In genomic region chr4:122883294-122883693, GRCm38 (mm10) we compare ENCODE assay signal across 12 mouse cellular contexts. TPM values are rescaled to one million over a fixed set of nuclear protein-coding genes. Genes with fewer than 3 reads are reported as not detected.
DNase-seq lines count a peak whose midpoint lies in the region; ATAC-seq and TF ChIP-seq lines count a peak whose summit lies in the region.
"Had no signal": no experiment of that assay in that cellular context is flagged by ENCODE, and none has a peak within 500 bp of the region (broad histone marks: within the 10 kb centered on the region; RNA-seq: fewer than 3 reads in every experiment).

No protein-coding gene starts in this region.

- no peak for TF ChIP-seq EP300 in CH12.LX (IDR thresholded peaks at IDR 0.05; ENCODE audit: low read length)
- no peak for TF ChIP-seq EP300 in liver, embryonic 14.5 days (IDR thresholded peaks at IDR 0.05; ENCODE audit: low read depth)

- H3K9me3 ChIP-seq in forebrain, embryonic 14.5 days (replicated peaks; ENCODE audit: control insufficient read depth, low read length): no peaks in the 10 kb centered on the region
- H3K9me3 ChIP-seq in forebrain, embryonic 12.5 days: no peaks in the 10 kb centered on the region
- H3K9me3 ChIP-seq in kidney, postnatal 0 days (replicated peaks; ENCODE audit: low read length): no peaks in the 10 kb centered on the region
- no peaks in the 10 kb centered on the region for H3K9me3 ChIP-seq in CH12.LX (replicated peaks; ENCODE audit: low read length)
- no peaks in the 10 kb centered on the region for H3K9me3 ChIP-seq in liver, embryonic 14.5 days (ENCODE audit: control insufficient read depth, low read length)
- H3K9me3 ChIP-seq: midbrain, embryonic 12.5 days had no signal

- H3K9ac ChIP-seq in forebrain, embryonic 14.5 days (ENCODE audit: low read length): no peak overlapping the region
- H3K9ac ChIP-seq in forebrain, embryonic 12.5 days: no peak overlapping the region
- no peak overlapping the region for H3K9ac ChIP-seq in kidney, postnatal 0 days (ENCODE audit: low read depth, low read length)
- peak overlapping the region; percentile 83; the same call in 1 of the 2 replicates for H3K9ac ChIP-seq in CH12.LX (ENCODE audit: insufficient read depth, low read depth)
- no peak overlapping the region for H3K9ac ChIP-seq in liver, embryonic 14.5 days (replicated peaks)

- TF ChIP-seq CTCF in kidney, postnatal 0 days (IDR thresholded peaks at IDR 0.05; ENCODE audit: low read depth): peak; percentile 46; the same call in 1 of the 2 replicates
- peak in 1 of 2 experiments; percentile 34; a peak in 1 of 4 replicates for TF ChIP-seq CTCF in CH12.LX (conservative IDR thresholded peaks at IDR 0.05 in 1 of 2, IDR thresholded peaks at IDR 0.05 in 1 of 2; ENCODE audit: low read depth in 2 of 2, low read length in 2 of 2)
- TF ChIP-seq CTCF in liver, embryonic 14.5 days (IDR thresholded peaks at IDR 0.05; ENCODE audit: low read depth): no peak

- peaks cover 62% of the 10 kb centered on the region for H3K79me2 ChIP-seq in CH12.LX (replicated peaks; ENCODE audit: control insufficient read depth, extremely low read depth, insufficient read depth, poor library complexity, severe bottlenecking)

- peaks cover 23% of the 10 kb centered on the region for H3K4me1 ChIP-seq in forebrain, embryonic 14.5 days (ENCODE audit: control insufficient read depth, insufficient read depth, low read length)
- H3K4me1 ChIP-seq in forebrain, embryonic 12.5 days: peaks cover 19% of the 10 kb centered on the region
- H3K4me1 ChIP-seq in kidney, postnatal 0 days (replicated peaks; ENCODE audit: insufficient read depth, low read length): peaks cover 25% of the 10 kb centered on the region; the same call in 1 of the 2 replicates
- peaks cover 4 to 59% of the 10 kb centered on the region in 2 experiments; a peak in 3 of 4 replicates for H3K4me1 ChIP-seq in CH12.LX (ENCODE audit: control insufficient read depth in 1 of 2, insufficient read depth in 2 of 2)
- peaks cover 20 to 21% of the 10 kb centered on the region in 2 experiments for H3K4me1 ChIP-seq in liver, embryonic 14.5 days (replicated peaks; ENCODE audit: control insufficient read depth in 2 of 2, insufficient read depth in 2 of 2, low read length in 1 of 2)

- H3K27ac ChIP-seq in forebrain, embryonic 14.5 days (ENCODE audit: low read depth, low read length): no peak overlapping the region
- no peak overlapping the region for H3K27ac ChIP-seq in forebrain, embryonic 12.5 days
- no peak overlapping the region for H3K27ac ChIP-seq in kidney, postnatal 0 days
- H3K27ac ChIP-seq in CH12.LX (ENCODE audit: insufficient read depth, low read depth): no peak overlapping the region
- no peak overlapping the region for H3K27ac ChIP-seq in liver, embryonic 14.5 days
- H3K27ac ChIP-seq: midbrain, embryonic 12.5 days had no signal

- 90% methylated on average over 3 of the region's 3 CpGs for WGBS in forebrain, embryonic 14.5 days
- WGBS in forebrain, embryonic 12.5 days: 94% methylated on average over 3 of the region's 3 CpGs
- WGBS in kidney, postnatal 0 days: 49% methylated on average over 3 of the region's 3 CpGs
- 80% methylated on average over 3 of the region's 3 CpGs for WGBS in liver, embryonic 14.5 days (ENCODE audit: insufficient replicate concordance)

- ATAC-seq in forebrain, embryonic 14.5 days: no peak
- no peak for ATAC-seq in forebrain, embryonic 12.5 days (ENCODE audit: low FRiP score)
- ATAC-seq in kidney, postnatal 0 days (replicated peaks; ENCODE audit: low FRiP score, low read depth): no peak
- ATAC-seq in liver, embryonic 14.5 days (ENCODE audit: insufficient read depth): no peak

- peak; percentile 28 for TF ChIP-seq RAD21 in CH12.LX (IDR thresholded peaks at IDR 0.05; ENCODE audit: low read depth, low read length)

- in situ Hi-C loops in CH12.LX (cut with MboI; ENCODE audit: low pct_ligation_motif_present, low pct_unique_long_range_greater_than_20kb, low sequenced_read_pairs): no loop called here

- DNase-seq in forebrain, embryonic 14.5 days (ENCODE audit: low spot score): no peak
- no peak for DNase-seq in kidney, postnatal 0 days (ENCODE audit: low spot score)
- DNase-seq in kidney, adult 11 months: no peak
- DNase-seq in CH12.LX (ENCODE audit: extremely low read depth): no peak
- no peak for DNase-seq in liver, embryonic 14.5 days (ENCODE audit: low read depth in 3 of 3, low spot score in 3 of 3)
- no peak for DNase-seq in urinary bladder, postnatal 36 days (ENCODE audit: low spot score in 2 of 2)
- DNase-seq in right cerebral cortex, postnatal 4 days: no peak
- DNase-seq: cerebellum, postnatal 36 days; heart, postnatal 36 days; layer of hippocampus, postnatal 36 days had no signal

- no peaks in the 10 kb centered on the region for H3K27me3 ChIP-seq in forebrain, embryonic 14.5 days (replicated peaks; ENCODE audit: control insufficient read depth, insufficient read depth, low read length)
- no peaks in the 10 kb centered on the region for H3K27me3 ChIP-seq in forebrain, embryonic 12.5 days
- H3K27me3 ChIP-seq in kidney, postnatal 0 days (ENCODE audit: insufficient read depth, low read length): no peaks in the 10 kb centered on the region
- H3K27me3 ChIP-seq in CH12.LX (replicated peaks): no peaks in the 10 kb centered on the region
- no peaks in the 10 kb centered on the region for H3K27me3 ChIP-seq in liver, embryonic 14.5 days (ENCODE audit: control insufficient read depth, insufficient read depth, low read length)
- H3K27me3 ChIP-seq: midbrain, embryonic 12.5 days had no signal

- H3K4me2 ChIP-seq in forebrain, embryonic 14.5 days (ENCODE audit: low read length): peak overlapping the region; percentile 59; the same call in 1 of the 2 replicates
- no peak overlapping the region for H3K4me2 ChIP-seq in forebrain, embryonic 12.5 days
- peak overlapping the region; percentile 71; the same call in 1 of the 2 replicates for H3K4me2 ChIP-seq in kidney, postnatal 0 days (ENCODE audit: low read length)
- peak overlapping the region; percentile 83 for H3K4me2 ChIP-seq in CH12.LX (ENCODE audit: insufficient read depth, low read depth, poor library complexity, severe bottlenecking)
- H3K4me2 ChIP-seq in liver, embryonic 14.5 days (ENCODE audit: low read depth): peak overlapping the region; percentile 100; the same call in 1 of the 2 replicates

- dilution Hi-C loops in CH12.LX (cut with MboI; ENCODE audit: extremely low pct_ligation_motif_present, extremely low pct_unique_long_range_greater_than_20kb, low sequenced_read_pairs): no loop called here

- H3K4me3 ChIP-seq in forebrain, embryonic 14.5 days (ENCODE audit: low read depth, low read length): no peak overlapping the region
- no peak overlapping the region for H3K4me3 ChIP-seq in forebrain, embryonic 12.5 days (replicated peaks)
- no peak overlapping the region for H3K4me3 ChIP-seq in kidney, postnatal 0 days (replicated peaks; ENCODE audit: low read depth, low read length)
- peak overlapping the region in 2 of 3 experiments; percentile 9 to 88 for H3K4me3 ChIP-seq in CH12.LX (replicated peaks in 1 of 3; ENCODE audit: low read depth in 2 of 3, low read length in 2 of 3, poor library complexity in 1 of 3)
- H3K4me3 ChIP-seq in liver, embryonic 14.5 days (ENCODE audit: insufficient read depth in 1 of 2, low read depth in 2 of 2, low read length in 2 of 2): no peak overlapping the region
- H3K4me3 ChIP-seq: midbrain, embryonic 12.5 days had no signal

- H3K36me3 ChIP-seq in forebrain, embryonic 14.5 days (ENCODE audit: control insufficient read depth, insufficient read depth, low read length): no peaks in the 10 kb centered on the region
- no peaks in the 10 kb centered on the region for H3K36me3 ChIP-seq in forebrain, embryonic 12.5 days (replicated peaks)
- peaks cover 3% of the 10 kb centered on the region; the same call in 1 of the 2 replicates for H3K36me3 ChIP-seq in kidney, postnatal 0 days (ENCODE audit: insufficient read depth, low read length)
- peaks cover 0 to 9% of the 10 kb centered on the region in 2 experiments for H3K36me3 ChIP-seq in CH12.LX (replicated peaks in 1 of 2; ENCODE audit: control insufficient read depth in 1 of 2, insufficient read depth in 1 of 2, low read length in 1 of 2)
- no peaks in the 10 kb centered on the region for H3K36me3 ChIP-seq in liver, embryonic 14.5 days (replicated peaks; ENCODE audit: control insufficient read depth, insufficient read depth, low read depth)
- H3K36me3 ChIP-seq: midbrain, embryonic 12.5 days had no signal

- no peak for TF ChIP-seq POLR2A in CH12.LX (IDR thresholded peaks at IDR 0.05; ENCODE audit: low read depth, low read length)

TF ChIP-seq in CH12.LX, 34 proteins besides CTCF, POLR2A, EP300 and RAD21 (continues in another document):
- TF ChIP-seq MAX (IDR thresholded peaks at IDR 0.05; ENCODE audit: low read length) (no peak), SIN3A (IDR thresholded peaks at IDR 0.05; ENCODE audit: low read length) (no peak), USF1 (IDR thresholded peaks at IDR 0.05; ENCODE audit: low read depth, low read length) (no peak), NELFE (IDR thresholded peaks at IDR 0.05; ENCODE audit: low read depth, low read length) (no peak), GABPA (IDR thresholded peaks at IDR 0.05; ENCODE audit: insufficient replicate concordance, low read depth, low read length) (no peak), UBTF (IDR thresholded peaks at IDR 0.05; ENCODE audit: low read depth, low read length) (no peak), ETS1 (conservative IDR thresholded peaks at IDR 0.05; ENCODE audit: low read depth, low read length) (no peak), TBP (conservative IDR thresholded peaks at IDR 0.05; ENCODE audit: low read depth, low read length) (no peak)

RNA-seq across cellular contexts. Expression of gene Cap1, which starts 2.6 kb away (rescaled TPM):
- 73.7 and 77.7 TPM in 2 replicates for polyA plus RNA-seq in forebrain, embryonic 14.5 days (2014; fragmentation: Nextera tagmentation; extraction: Ambion mirVana)
- polyA plus RNA-seq in forebrain, embryonic 12.5 days (2016; fragmentation: Nextera tagmentation; extraction: Ambion mirVana): 28.1 and 44.4 TPM in 2 replicates
- 63.7 and 71.2 TPM in 2 replicates for polyA plus RNA-seq in kidney, postnatal 0 days (2015; fragmentation: Nextera tagmentation; extraction: Ambion mirVana)
- total RNA-seq in CH12.LX (2012; rRNA removed) (118 and 128 TPM in 2 replicates), CH12.LX (2014; rRNA removed) (159 TPM in 2 replicates)
- 163 and 195 TPM in 2 replicates for polyA plus RNA-seq in CH12.LX (2012; ENCODE audit: insufficient read length, low read depth)
- polyA plus RNA-seq in liver, embryonic 14.5 days (2012; rRNA removed): 24.2 and 28.3 TPM in 2 replicates
- polyA plus RNA-seq in liver, embryonic 14.5 days (2014; fragmentation: Nextera tagmentation; extraction: Ambion mirVana): 26.8 and 27.3 TPM in 2 replicates

RNA-seq across cellular contexts. Expression of gene Ppt1, which starts 47.3 kb away (rescaled TPM):
- 54.9 and 63.7 TPM in 2 replicates for polyA plus RNA-seq in forebrain, embryonic 14.5 days (2014; fragmentation: Nextera tagmentation; extraction: Ambion mirVana)
- polyA plus RNA-seq in forebrain, embryonic 12.5 days (2016; fragmentation: Nextera tagmentation; extraction: Ambion mirVana): 69.4 and 70.1 TPM in 2 replicates
- polyA plus RNA-seq in kidney, postnatal 0 days (2015; fragmentation: Nextera tagmentation; extraction: Ambion mirVana): 74.4 and 77.6 TPM in 2 replicates
- total RNA-seq in CH12.LX (2012; rRNA removed) (23.7 and 23.8 TPM in 2 replicates), CH12.LX (2014; rRNA removed) (23.9 and 24.2 TPM in 2 replicates)
- 30.7 TPM in 2 replicates for polyA plus RNA-seq in CH12.LX (2012; ENCODE audit: insufficient read length, low read depth)
- polyA plus RNA-seq in liver, embryonic 14.5 days (2012; rRNA removed): 6.9 and 10.4 TPM in 2 replicates
- 17.6 and 17.9 TPM in 2 replicates for polyA plus RNA-seq in liver, embryonic 14.5 days (2014; fragmentation: Nextera tagmentation; extraction: Ambion mirVana)

Comparison
In these comparisons a context has a peak if more than half of its experiments do, and no peak if none do; other contexts are left out.
1. H3K4me3 ChIP-seq: peak in CH12.LX (2 of 3); none in forebrain, embryonic 14.5 days (single experiment), forebrain, embryonic 12.5 days (single experiment), kidney, postnatal 0 days (single experiment) and liver, embryonic 14.5 days (0 of 2).